Mouse (Mus musculus) lung, postnatal 36 days (tissue): ENCODE results near the gene Nudt4.

ENCODE experiments used
- DNase-seq: peaks from one replicate; pipeline ENCODE4 v3.0.0; 2022; ENCODE audit warnings: mixed read lengths

Nudt4 gene

GRCm38 (mm10) chr10:95563851-95564845 is at the start of gene Nudt4:
Nudt4 (minus strand) TSS chr10:95564146.
- DNase-seq: peak; percentile 83

- no peak for DNase-seq
Measured at GRCm38 (mm10) chr10:95611331-95611721, 47.4 kb upstream of the Nudt4 start.

GRCm38 (mm10) chr10:95610666-95611330 is 46.9 kb upstream of the Nudt4 start:
- no peak for DNase-seq

GRCm38 (mm10) chr10:95604979-95605613 is 41.1 kb upstream of the Nudt4 start:
- peak; percentile 15 for DNase-seq

- DNase-seq: no peak
Measured at GRCm38 (mm10) chr10:95600527-95600926, 36.6 kb upstream of the Nudt4 start.

- DNase-seq: no peak
Measured at GRCm38 (mm10) chr10:95599740-95600139, 35.8 kb upstream of the Nudt4 start.

GRCm38 (mm10) chr10:95598056-95598587 is 34.2 kb upstream of the Nudt4 start:
- no peak for DNase-seq

- DNase-seq: no peak
Measured at GRCm38 (mm10) chr10:95595852-95596639, 32.1 kb upstream of the Nudt4 start.

- no peak for DNase-seq
Measured at GRCm38 (mm10) chr10:95594414-95594813, 30.5 kb upstream of the Nudt4 start.

- DNase-seq: no peak
Measured at GRCm38 (mm10) chr10:95591257-95591656, 27.3 kb upstream of the Nudt4 start.

- no peak for DNase-seq
Measured at GRCm38 (mm10) chr10:95590196-95590595, 26.2 kb upstream of the Nudt4 start.

GRCm38 (mm10) chr10:95589196-95589595 is 25.2 kb upstream of the Nudt4 start:
- no peak for DNase-seq

- DNase-seq: no peak
Measured at GRCm38 (mm10) chr10:95587509-95588220, 23.7 kb upstream of the Nudt4 start.

- DNase-seq: no peak
Measured at GRCm38 (mm10) chr10:95585554-95585953, 21.6 kb upstream of the Nudt4 start.

GRCm38 (mm10) chr10:95577567-95577950 is 13.6 kb upstream of the Nudt4 start:
- peak; percentile 48 for DNase-seq

- DNase-seq: peak; percentile 79
Measured at GRCm38 (mm10) chr10:95576876-95577566, 13.1 kb upstream of the Nudt4 start.

- no peak for DNase-seq
Measured at GRCm38 (mm10) chr10:95575839-95576380, 12.0 kb upstream of the Nudt4 start.

- DNase-seq: no peak
Measured at GRCm38 (mm10) chr10:95574994-95575393, 11.0 kb upstream of the Nudt4 start.

GRCm38 (mm10) chr10:95569441-95569840 is 5.5 kb upstream of the Nudt4 start:
- no peak for DNase-seq

GRCm38 (mm10) chr10:95568016-95568415 is 4.1 kb upstream of the Nudt4 start:
- DNase-seq: no peak

- no peak for DNase-seq
Measured at GRCm38 (mm10) chr10:95567550-95567949, 3.6 kb upstream of the Nudt4 start.
